Mouse (Mus musculus) megakaryocyte, adult 5-6 weeks (primary cell): ENCODE data around the gene Gpr171. TPM values are rescaled to one million over a fixed set of nuclear protein-coding genes. Genes with fewer than 3 reads are reported as not detected.
"Not testable (repeated sequence)": the region's sequence is repeated elsewhere in the genome, so short reads cannot be mapped to it uniquely, and the experiment has no call there.

Experiments
- ATAC-seq: 2 replicates; pipeline ENCODE4 v1.8.0; 2016; ENCODE audit warnings: mild to moderate bottlenecking, inconsistent platforms; ENCODE audit not compliant: poor library complexity, severe bottlenecking
- total RNA-seq, 2 experiments: library from RNA; stranded (forward) in 1 of 2; stranded (reverse) in 1 of 2; fragments of 153-499, 151-499 nt in 1 of 2; fragments of 221-1000, 200-1000 nt in 1 of 2; gene quantifications; 2 replicates each; pipeline versions ENCODE4 v1.2.3 to v1.2.4; 2015 to 2017

Gene Gpr171
- total RNA-seq (2015) (6.7 and 7.6 TPM in 2 replicates), total RNA-seq (2017) (8.3 and 9.0 TPM in 2 replicates)

DNA sequence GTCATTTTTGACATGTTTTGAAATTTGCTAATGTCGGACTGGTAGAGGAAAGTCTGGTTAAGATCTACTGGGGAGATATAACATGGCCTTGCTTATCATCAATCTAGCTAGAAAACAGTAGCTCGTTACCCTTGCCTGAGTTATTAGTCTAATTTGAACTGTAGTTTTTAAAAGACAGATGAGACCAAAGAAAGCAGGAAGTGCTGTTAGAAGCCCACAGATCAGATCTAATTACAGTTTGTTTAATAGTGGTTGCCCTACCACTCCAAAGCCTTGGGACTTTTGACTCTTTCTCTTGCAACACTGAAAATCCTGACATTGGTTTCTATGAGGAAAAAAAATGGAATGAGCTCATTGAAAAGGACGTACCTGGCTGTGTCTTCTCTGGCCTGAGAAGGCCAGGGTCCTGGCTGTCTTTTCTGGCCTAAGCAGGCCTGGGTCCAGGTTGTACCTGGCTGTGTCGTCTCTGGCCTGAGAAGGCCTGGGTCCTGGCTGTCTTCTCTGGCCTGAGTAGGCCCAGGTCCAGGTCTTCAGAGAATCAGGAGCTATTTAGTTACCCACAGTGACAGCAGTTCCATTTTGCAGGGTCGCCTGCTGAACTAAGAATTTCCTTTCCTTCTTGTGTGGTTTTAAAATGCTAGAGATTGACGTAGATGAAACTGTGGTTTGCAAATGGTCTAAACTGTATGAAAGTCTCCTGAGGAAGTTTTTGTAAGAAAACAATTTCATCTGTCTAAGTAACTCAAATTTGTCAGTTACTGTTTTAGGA is at the start of gene Gpr171:
TSS of gene Gpr171 (minus strand) at position 604 of the 769 bp plus-strand sequence.
- peak; percentile 53 for ATAC-seq

DNA sequence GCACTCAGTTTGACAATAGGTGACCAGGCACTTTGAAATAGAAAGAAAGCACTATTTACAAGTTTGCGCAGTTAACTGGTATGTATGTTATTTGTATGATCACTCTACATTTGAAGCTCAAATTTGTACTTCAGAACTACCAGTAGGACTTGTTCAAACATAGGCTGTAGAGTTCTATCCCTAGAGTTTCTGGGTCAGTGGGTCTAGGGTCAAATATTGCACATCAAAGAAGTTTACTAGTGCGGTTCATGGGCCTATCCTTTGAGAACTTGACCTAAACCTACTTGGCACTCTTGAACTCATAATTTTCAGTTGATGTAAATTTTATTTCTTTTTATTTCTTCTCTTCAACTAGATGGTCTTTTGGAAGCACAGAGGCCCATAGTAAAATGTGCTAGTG is 49.0 kb upstream of the Gpr171 start:
- no peak for ATAC-seq

DNA sequence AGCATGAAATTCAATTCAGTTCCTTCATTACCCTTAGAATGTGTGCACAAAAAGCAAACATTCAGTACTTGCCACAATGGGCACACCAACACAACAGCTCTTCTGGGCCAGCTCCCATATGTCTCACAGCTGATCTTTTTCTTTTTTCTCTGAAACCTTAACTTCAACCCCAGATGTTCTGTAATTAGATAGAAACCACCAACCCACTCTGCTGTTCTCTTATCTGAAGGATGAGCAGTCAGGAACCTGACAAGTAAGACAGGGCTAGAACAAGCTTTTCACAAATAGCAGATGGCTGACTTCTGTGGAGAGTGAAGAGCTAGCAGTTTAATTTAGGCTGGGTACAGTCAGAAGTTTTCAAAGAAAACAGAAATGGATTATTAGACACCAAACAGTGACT is 48.0 kb upstream of the Gpr171 start:
- ATAC-seq = no peak

DNA sequence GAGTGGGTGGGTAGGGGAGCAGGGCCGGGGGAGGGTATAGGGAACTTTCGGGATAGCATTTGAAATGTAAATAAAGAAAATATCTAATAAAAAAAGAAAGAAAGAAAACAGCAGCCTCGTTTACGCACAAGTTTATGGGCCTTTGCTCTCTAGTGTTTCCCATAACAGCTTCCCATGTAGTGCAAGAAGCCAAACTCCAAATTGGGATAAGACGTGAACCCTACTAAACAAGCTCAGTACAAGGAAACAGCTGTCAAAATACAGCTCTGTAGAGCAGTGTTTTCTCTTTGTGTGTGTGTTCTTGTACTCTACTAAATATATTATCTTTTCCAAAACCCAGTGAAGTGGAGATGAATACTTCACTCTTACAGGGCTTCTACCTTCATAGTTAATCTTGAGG is 43.6 kb upstream of the Gpr171 start:
- no peak for ATAC-seq

DNA sequence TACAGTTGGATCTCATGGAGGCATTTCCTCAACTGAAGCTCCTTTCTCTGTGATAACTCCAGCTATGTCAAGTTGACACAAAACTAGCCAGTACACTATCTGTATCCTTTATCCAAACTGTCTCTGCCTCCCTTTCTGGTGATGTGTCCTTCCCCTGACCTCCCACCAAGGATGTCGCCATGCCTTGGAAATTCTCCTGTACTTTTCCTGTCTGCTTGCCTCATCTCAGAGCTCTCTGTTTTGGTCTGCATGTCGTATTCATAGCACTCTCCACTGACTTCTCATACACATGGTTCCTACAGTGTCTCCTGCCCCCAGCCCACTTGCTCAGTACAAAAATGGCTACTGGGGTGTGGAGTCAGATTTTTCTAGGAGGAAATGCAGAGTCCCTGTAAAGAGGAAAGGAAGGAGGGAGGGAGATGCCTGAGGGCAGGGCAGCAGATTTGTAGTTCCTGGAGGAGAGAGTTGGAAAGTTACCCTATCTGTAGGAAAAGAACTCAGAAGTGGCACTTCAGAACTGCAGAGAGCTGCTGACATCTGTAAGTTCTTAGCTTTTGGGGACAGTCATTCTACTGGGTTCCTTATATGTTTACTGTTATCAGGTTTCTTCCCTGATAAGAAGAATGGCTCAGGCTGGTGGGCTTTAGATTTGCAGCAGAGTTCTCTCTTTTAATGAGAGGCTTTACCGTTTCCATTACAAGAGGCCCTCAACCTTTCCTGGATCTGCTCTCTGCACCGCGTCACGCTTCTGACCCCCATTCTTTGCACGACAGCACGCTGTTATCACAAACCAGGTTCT is 40.1 kb upstream of the Gpr171 start:
- ATAC-seq = no peak

DNA sequence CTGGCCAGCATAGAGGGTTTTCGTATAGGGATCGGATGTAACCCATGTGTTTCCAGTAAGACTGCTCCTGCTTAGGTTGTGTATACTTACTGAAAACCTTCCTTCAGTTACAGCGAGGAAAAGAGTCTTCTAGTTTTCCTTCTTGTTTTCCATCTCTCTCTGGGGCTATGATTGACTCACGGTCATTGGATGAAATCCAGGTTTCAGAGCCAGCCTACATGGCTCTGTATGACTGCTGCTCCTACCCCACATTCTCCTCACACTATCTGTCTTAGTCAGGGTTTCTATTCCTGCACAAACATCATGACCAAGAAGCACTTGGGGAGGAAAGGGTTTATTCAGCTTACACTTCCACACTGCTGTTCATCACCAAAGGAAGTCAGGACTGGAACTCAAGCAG is 39.3 kb upstream of the Gpr171 start:
- ATAC-seq = not testable (repeated sequence)

DNA sequence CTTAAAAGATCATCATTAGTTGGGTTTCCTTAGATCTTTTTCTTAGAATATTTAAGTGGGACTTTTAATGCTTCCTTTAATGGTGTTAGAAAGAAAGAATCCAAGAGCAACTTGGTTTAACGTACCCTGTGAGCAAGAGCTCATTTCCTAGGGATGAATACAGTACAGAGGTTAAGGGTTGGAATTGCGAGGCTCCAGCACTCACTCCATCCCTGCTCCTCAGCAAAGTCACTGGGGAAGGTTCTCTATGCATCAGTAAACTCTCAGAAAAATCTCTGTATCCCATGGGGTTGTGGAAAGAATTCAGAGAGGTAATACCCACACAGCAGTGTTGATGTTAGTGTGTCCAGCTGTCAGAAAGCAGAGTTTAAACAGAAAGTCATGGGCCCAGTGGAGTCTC is 38.5 kb upstream of the Gpr171 start:
- ATAC-seq = no peak

DNA sequence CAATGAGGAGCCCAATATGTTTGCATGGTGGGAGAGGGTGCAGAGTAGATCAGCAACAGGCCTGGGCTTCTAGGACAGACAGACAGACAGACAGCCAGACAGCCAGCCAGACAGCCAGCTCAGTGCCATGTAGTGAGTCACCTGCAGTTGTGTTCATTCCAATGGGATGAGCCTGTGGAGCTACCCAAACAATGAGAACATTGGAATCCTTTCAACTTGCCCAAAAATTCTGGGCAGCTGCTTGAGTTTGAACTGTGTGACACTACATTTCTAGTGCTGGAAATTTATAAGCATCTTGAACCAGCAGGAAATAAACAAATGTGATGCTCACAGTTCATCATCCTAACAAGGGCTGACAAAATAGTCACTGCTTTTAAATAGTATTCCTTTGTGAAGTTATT is 38.0 kb upstream of the Gpr171 start:
- no peak for ATAC-seq

DNA sequence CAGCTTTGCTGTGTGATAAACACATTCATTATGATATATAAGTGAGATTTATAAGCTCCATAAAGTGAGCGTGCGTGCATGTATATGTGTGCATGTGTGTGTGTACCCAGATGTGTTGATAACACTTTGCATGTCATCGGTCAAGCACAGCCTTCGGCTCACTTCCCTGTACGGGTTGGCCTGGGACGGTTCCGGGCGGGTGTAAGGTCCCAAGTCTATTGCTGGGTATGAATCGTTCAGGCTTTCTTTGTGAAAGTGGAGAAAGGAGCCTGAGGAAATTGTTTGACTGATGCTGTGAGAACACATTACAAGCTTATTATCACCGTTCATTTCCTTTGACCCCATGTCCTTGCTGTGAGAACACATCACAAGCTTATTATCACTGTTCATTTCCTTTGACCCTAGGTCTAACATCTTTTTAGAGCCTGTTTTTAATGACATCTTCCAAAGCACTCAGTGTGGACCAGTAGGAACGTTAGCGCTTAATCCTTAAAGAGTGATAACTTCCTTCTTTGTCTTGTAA is 37.4 kb upstream of the Gpr171 start:
- no peak for ATAC-seq

DNA sequence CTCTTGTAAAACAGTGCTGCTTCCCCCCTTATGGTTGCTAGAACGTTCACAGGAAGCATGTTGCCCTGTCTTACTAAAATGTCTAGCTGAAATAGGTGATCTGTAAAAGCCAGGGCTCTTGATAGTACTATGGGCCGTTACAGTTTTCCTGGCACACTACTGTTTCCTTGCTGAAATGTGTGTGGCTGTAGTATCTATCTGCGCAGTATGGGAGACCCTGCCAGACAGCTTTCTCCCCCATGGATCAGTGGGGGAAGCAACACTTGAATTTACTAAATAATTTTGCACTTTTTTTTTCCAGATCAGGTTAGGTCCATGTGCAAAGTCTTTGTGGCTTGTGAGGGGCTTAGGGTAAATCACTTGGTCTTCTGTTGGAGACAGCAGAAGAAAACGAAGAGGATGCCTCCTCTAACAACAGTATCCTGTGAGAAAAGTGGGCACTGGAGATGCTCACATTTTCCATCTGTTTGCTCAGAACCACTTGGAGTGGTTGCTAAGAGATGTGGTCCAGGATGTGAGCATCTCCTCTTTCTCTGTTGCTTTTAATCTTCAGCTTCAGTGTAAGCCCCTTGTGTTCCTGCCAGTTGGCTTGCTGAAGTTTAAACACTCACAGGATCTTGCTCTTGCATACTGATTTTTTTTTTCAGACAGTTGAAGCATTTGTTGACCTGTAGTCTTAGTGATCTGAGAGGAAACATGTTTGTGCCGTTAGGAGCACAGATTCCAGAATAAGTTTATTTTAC is 34.5 kb upstream of the Gpr171 start:
- ATAC-seq = no peak

DNA sequence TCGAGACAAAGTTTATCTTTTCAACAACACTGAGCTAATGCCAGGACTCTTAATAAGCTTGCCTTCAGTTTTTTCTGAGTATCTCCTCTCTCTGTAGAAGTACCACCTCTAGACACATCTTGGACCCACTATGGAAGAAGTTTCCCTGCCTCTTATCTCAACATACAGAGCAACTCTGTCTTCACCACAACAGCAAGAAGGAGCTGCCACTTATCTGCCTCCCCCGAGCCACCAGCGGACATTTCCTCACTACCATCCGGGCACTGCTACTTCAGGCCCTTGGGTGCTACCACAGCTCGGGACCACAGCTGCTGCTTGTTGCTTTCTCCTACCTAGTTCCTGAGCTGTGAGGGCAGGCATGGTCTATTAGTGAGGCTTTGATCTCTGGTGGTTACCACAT is 31.6 kb upstream of the Gpr171 start:
- ATAC-seq = peak; percentile 49

DNA sequence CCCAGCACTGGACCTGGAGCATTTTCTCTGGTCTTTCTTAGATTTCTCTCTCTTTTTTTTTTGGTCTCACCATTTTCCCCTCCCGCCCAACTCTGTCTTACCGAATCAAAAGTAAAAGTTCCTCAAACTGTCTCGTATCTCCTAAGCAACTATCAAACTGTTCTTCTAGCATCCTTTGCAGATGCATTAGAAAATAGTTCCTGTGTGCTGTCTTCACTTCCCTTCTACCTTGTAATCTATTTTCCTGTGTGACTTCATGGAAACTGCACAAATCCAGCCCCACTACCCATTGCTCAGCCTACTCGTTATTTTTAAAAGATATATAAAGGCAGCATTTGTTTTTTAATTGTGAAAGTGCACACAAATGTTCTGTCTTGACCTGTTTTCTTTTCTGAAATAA is 30.3 kb upstream of the Gpr171 start:
- ATAC-seq = peak; percentile 16

DNA sequence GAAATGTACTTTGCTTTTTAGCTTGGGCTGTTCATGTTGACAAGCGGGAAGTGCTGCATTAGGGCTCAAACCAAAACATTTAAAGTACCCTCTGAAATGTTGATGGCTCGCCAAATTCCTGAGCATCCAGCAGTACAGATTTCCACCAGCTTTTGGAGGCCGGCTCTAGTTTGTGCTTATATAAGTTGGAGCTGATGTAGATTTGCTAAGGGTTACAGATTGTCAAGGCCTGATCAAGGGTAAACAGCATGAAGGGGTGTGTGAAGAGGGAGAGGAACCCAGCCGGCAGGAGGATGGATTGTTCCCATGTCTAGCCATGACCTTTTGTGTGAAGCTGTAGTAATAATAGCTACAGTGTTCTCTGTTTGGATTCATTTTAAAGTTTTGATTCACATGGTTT is 29.5 kb upstream of the Gpr171 start:
- 0 out of 2 replicates have a peak, but pooled peaks have one; percentile 7 for ATAC-seq

DNA sequence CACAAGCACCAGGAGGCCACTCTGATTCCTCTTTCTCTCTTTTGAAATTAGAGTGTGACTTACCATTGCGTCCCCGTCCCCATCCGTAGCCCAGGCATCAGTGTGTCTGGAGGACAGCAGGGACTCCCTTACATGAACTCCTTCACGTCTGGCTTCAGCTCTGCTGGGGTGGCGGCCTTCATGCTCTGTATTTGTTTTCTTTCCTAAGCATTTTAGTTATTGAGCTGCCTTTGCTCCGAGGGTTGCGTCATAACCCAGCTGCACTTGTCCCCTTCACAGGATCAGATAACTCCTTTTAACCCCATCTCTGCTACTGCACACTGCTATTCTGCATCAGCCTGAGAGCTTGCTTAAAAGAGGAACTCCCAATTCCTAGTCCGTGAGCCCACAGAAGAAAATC is 28.8 kb upstream of the Gpr171 start:
- peak; percentile 54 for ATAC-seq

DNA sequence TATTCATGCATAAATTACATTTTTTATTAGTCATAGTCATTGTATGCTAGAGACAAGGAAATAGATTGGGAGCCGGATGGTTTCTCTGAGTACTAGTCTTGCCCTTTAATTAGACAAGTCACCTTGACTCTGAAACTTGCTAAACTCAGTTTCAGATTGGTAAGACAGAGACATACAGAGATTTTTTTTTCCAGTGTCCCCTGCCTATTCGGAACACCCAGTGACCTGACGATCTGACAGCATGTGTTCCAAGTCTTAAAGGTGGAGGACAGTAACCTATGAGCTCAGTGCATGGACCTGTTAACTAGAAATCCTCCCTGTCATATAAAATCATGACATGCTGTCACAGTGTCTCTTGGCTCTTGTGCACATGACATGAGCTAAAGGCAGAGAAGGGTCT is 27.9 kb upstream of the Gpr171 start:
- ATAC-seq = no peak

DNA sequence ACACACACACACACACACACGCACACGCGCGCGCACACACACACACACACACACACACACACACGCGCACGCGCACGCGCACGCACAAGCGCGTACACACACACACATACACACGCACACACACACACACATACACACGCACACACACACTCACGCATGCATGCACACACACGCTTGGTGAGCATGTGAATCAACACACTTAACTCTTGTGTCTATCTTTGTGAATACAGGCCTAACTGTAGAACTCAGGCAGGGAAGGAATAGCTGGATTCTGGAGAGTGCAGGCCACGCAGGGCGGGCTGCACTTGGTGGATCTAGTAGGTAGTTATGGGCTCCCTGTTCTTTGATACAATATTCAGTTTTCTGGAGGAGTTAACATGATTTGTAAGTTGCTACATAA is 27.1 kb upstream of the Gpr171 start:
- no peak for ATAC-seq

DNA sequence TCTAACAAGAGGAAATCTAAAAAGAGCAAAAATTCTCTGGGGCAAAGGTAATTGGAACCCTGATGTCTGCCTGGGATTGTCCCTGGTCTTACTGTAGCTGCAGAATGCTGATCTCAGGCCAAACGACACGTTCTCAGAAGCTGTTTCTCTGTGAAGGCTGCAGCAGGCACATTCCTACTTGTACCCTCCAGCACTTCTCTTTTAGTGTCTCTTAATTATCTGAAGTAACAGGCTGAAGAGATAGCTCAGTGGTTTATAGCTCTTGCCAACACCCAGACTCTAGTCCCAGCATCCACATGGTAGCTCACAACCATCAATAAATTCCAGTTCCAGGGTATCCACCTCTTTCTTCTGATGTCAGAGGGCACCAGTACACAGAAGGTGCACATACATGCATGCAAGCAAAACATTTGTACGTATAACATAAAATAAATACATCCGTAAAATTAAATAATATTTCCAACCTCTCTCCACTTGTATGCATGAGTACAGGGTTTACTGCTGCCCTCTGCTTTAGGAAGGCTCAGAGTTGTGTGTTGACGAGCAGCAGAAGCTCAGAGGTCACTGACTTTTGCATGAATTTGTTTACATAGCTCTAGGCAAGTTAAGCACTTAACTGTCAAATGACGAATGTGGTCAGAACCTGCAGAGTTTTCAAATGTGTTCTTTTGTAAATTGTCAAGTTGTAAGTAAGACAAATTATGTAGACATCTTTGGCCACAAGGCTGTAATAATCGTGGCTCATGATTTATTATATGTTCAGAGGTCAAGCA is 24.3 kb upstream of the Gpr171 start:
- no peak for ATAC-seq

DNA sequence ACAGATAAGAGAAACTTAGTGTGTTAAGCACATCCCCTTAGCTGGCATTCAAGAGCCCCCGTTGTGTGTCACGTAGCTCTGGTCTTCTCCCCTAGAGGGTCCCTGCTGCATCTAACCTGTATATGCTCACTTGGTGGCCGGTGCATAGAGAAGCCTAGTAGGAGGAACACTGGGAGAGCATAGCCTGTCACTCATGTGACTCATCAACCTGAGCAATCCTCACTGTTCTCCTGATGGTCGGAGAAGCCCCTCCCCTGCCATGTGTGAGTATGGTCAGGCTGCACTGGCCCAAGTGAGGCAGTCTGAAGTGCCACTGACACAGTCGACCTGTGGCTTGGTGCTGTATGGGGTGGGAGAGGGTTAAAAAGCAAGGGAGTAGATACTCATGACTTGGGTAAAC is 23.4 kb upstream of the Gpr171 start:
- ATAC-seq = no peak

DNA sequence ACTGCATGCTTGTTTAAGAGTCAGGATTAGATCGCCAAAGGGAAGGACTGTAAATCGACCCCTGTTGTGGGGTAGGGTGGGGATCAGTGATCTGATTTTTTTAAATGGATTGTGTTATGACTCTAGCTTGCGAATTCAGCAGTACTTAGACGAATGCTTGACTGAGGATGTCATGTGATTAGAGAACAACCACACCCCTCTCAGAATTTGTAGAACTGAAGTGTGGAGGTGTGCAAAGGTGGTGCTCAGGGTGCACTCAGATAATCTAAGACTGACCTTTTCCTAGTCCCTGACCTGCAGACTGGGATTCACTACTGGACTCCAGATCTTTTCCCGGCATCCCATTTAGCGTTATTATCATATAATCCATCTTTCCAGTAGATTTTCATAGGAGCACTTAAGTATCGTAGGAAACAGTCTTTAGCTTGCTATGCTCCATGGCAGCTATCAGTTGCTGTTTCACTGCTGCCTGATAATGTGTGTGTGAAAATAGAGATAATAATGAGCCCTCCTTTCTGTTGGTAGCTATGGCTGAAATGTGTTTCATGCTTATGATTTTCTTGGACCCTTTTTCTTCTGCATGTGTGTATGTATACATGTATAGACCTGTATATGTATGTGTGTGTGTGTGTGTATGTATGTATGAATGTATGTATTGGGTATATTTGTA is 20.3 kb upstream of the Gpr171 start:
- ATAC-seq = no peak
